Mouse (Mus musculus) limb, embryonic 11.5 days (tissue): ENCODE results near the gene Gm4836. TPM values are rescaled to one million over a fixed set of nuclear protein-coding genes. Genes with fewer than 3 reads are reported as not detected.
"Not testable (repeated sequence)": the region's sequence is repeated elsewhere in the genome, so short reads cannot be mapped to it uniquely, and the experiment has no call there.

Experiments
- ATAC-seq: fragments of 200-750 bp; cut with Nextera tagmentation; 2 replicates; pipeline ENCODE4 v1.8.0; 2017; ENCODE audit warnings: low read depth; ENCODE audit not compliant: insufficient number of reproducible peaks, low FRiP score, low TSS enrichment
- DNase-seq: peaks from one replicate; pipeline ENCODE4 v3.0.0-alpha.2; 2015; ENCODE audit warnings: low spot score
- H3K27ac ChIP-seq: fragments of 300-500 bp; sonication (generic); replicated peaks from 2 replicates; pipeline ENCODE4 v1.5.1; 2014; ENCODE audit warnings: low read depth, mild to moderate bottlenecking, low read length
- H3K27me3 ChIP-seq: fragments of 300-500 bp; sonication (generic); 2 replicates; pipeline ENCODE4 v1.6.1; 2014; ENCODE audit warnings: mild to moderate bottlenecking, low read length, mixed read lengths; ENCODE audit not compliant: control insufficient read depth, insufficient read depth
- H3K36me3 ChIP-seq: fragments of 300-500 bp; sonication (generic); 2 replicates; pipeline ENCODE4 v1.6.1; 2014; ENCODE audit warnings: mild to moderate bottlenecking, low read length, moderate library complexity, mixed read lengths; ENCODE audit not compliant: control insufficient read depth, insufficient read depth
- H3K4me1 ChIP-seq: fragments of 300-500 bp; sonication (generic); 2 replicates; pipeline ENCODE4 v1.6.1; 2014; ENCODE audit warnings: low read length, mixed read lengths; ENCODE audit not compliant: control insufficient read depth, insufficient read depth
- H3K4me2 ChIP-seq: fragments of 300-500 bp; sonication (generic); 2 replicates; pipeline ENCODE4 v1.6.1; 2014; ENCODE audit warnings: low read depth, mild to moderate bottlenecking, moderate library complexity; ENCODE audit not compliant: severe bottlenecking
- H3K4me3 ChIP-seq: fragments of 300-500 bp; sonication (generic); 2 replicates; pipeline ENCODE4 v1.5.1; 2014; ENCODE audit warnings: low read depth, low read length
- H3K9ac ChIP-seq: fragments of 300-500 bp; sonication (generic); 2 replicates; pipeline ENCODE4 v1.6.1; 2014; ENCODE audit warnings: mild to moderate bottlenecking, low read length
- H3K9me3 ChIP-seq: fragments of 300-500 bp; sonication (generic); 2 replicates; pipeline ENCODE4 v1.6.1; 2016; ENCODE audit warnings: low read length; ENCODE audit not compliant: control insufficient read depth
- WGBS: fragments of 180-500 bp; shearing (Covaris S2); extraction: QIAGEN DNeasy Blood & Tissue Kit; methylation state at CpG from one replicate; pipeline ENCODE4 v1.1.7; 2014; 5-methylcytosine and 5-hydroxymethylcytosine counted together
- polyA plus RNA-seq: library from polyadenylated mRNA; unstranded; fragments of >200 nt; fragmentation: Nextera tagmentation; extraction: Ambion mirVana; gene quantifications from 2 replicates; pipeline ENCODE4 v1.2.1, GENCODE M21; 2014

Gm4836 gene
- not detected in 2 replicates for polyA plus RNA-seq

DNA sequence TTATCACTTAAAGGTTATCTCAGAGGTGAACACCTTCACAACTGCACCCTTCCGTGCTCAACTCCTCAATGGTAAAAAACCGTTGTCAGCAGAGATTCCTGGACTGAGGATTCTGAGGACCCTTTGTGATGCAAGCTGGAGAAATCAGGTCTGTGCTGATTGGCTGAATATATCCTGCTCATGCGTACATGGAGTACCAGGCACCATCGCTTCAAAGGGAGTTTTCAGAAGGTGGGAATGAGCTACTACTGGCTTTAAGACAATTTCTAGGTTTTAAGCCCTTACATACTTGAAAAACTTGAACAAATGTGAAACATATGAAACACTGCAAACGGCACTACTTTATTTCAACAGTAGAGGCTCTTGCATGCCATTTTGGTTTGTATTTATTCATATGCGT is at the start of gene Gm4836:
Gm4836 (minus strand) TSS at position 101 of the 400 bp plus-strand sequence.
- not testable (repeated sequence) for H3K4me1 ChIP-seq, H3K4me3 ChIP-seq, ATAC-seq, H3K27ac ChIP-seq, H3K27me3 ChIP-seq, H3K9ac ChIP-seq, H3K36me3 ChIP-seq, H3K9me3 ChIP-seq, H3K4me2 ChIP-seq, DNase-seq
- WGBS, result no CpG with 5 or more reads among the region's 6 CpGs
